Mouse (Mus musculus) spleen, adult 18-20 months (tissue): ENCODE data around the gene Tas2r118.

Experiments used
- DNase-seq, 2 experiments: peaks; one replicate each; pipeline ENCODE4 v3.0.0; 2022; ENCODE audit warnings: mixed read lengths in 2 of 2

Tas2r118 gene

GRCm38 (mm10) chr6:23969960-23970359, at the start of gene Tas2r118:
Tas2r118 (minus strand) TSS chr6:23970060.
- DNase-seq, result no peak

- DNase-seq, result no peak
These were observed 48.5 kb upstream of the Tas2r118 start for GRCm38 (mm10) chr6:24018320-24018719.

GRCm38 (mm10) chr6:23993276-23993675, 23.4 kb upstream of the Tas2r118 start:
- no peak for DNase-seq

GRCm38 (mm10) chr6:23990687-23991387, 21.0 kb upstream of the Tas2r118 start:
- no peak for DNase-seq

GRCm38 (mm10) chr6:23986293-23986692, 16.4 kb upstream of the Tas2r118 start:
- DNase-seq, result no peak

GRCm38 (mm10) chr6:23966980-23967379, 2.9 kb downstream of the Tas2r118 start:
- no peak for DNase-seq

- no peak for DNase-seq
These were observed 3.9 kb downstream of the Tas2r118 start for GRCm38 (mm10) chr6:23965925-23966324.

- DNase-seq, result no peak
These were observed 6.1 kb downstream of the Tas2r118 start for GRCm38 (mm10) chr6:23963741-23964140.

GRCm38 (mm10) chr6:23940776-23941175, 29.1 kb downstream of the Tas2r118 start:
- no peak for DNase-seq

GRCm38 (mm10) chr6:23938575-23939488, 31.0 kb downstream of the Tas2r118 start:
- DNase-seq, result no peak

GRCm38 (mm10) chr6:23936414-23936813, 33.4 kb downstream of the Tas2r118 start:
- no peak for DNase-seq

GRCm38 (mm10) chr6:23923806-23924205, 46.1 kb downstream of the Tas2r118 start:
- no peak for DNase-seq
